Mouse (Mus musculus) monocyte, adult 2 months (primary cell): ENCODE measurements around the gene Flvcr2.
"Not testable (repeated sequence)": the region's sequence is repeated elsewhere in the genome, so short reads cannot be mapped to it uniquely, and the experiment has no call there.

Source experiments
- DNase-seq, 2 experiments: peaks; one replicate each; pipeline ENCODE4 v3.0.0; 2022; ENCODE audit warnings: low spot score in 2 of 2, low read depth in 1 of 2

Gene Flvcr2

DNA sequence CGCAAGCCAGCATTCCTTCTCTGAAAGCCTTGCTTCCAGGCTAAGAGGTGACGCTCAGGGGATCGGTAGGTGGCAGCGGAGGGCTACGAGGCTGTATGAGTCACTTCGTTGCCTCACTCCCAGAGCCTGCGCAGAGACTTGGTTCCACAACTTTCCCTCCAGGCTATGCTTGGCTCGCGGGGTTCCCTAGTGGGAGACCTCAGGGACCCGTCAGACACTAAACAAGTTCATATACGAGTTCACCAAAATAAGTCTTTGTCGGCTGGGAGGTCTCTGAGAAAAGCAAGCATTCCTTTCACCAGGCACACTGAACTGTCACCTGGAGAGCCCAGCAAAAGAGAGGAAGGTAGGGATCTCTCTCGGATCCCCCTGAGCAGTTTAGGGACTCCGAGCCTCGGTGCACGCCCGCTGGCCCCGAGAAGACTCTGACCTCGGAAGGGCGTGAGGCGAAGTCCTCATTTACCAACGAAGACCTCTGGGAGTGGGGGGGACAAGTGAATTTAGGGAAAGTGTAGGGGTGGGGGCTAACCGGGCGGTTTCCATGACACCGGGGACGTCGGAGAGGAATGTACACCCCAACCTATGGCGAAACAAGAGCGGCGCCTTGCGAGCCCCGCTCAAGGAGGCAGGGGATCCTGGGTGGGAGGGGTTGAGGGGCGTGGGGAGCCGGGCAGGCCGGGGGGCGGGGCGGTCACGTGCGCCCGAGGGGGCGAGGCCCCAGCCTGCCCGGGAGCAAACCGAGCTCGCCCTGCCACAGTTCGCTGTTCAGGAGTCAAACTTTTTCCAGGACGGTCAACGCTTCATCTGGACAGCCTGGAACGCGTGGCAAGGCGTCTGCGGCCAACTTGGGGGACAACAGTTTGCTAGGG, at the start of gene Flvcr2:
Flvcr2 (plus strand) TSS at position 713 of the 869 bp plus-strand sequence.
- peak; percentile 22 to 27 for DNase-seq

DNA sequence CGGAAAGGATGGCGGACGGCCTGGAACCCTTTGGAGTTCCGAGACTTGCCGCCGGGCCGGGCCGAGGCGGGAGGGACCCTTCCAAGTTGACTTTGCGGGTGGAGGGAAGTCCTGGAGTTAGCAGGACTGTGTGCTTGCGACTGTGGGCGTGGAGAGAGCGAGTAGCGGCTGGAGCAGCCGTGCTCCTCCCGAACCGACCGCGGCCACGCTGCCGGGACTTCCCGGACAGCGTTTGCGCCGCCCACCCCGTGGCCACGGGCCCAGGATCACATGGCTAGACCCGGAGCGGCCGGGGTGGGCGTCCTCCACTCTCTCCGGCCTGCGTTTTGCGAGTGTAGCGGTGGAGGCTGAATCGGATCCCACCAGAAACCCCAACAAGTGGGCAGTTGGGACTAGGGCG, 48.2 kb upstream of the Flvcr2 start:
- not testable (repeated sequence) for DNase-seq

DNA sequence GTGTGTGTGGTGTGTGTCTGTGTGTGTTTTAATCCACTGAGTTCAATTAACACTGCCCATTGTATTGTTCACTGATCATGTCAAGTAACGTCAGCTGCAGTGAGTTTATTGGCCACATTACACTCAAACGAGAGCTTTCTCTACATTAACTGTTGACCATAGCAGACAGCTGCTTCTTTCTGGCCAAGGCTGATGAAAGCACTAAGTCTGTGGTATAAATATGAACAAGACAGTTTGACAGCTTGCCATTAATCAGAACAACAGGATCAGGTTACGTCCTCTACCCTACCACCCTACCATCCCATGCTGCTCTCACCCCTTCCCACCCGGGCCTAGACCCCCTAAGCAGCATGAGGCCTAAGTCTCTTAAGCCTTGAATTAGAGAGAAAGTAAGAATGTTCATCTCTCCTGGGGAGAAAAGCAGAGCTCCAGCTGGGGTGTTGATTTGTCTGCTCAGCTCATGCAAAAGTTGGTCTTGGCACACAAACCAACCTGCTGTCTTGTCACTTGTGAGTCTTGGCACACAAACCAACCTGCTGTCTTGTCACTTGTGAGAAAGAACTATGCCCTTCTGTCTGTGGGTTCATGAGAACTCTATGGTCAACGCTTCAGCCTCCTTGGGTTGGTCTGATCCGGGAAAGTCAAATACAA, 46.0 kb upstream of the Flvcr2 start:
- DNase-seq: no peak

DNA sequence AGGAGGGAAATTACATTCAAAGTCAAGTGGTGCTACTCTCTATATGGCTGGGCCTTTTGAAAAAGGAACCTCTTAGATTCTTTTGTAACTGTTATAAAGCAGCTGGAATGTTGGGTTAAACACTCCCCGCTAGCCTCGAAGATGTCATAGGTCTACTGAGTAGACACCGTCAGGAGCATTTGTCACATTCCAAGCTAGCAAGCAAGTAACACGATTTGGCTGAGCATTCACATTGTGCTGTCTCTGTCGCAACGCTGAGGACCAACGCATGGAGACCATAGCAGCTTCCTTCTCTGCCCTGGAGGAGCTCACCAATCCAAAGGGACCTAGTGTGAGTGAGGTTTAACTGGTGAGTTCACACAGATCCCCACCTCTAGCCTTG, 45.5 kb upstream of the Flvcr2 start:
- DNase-seq: no peak

DNA sequence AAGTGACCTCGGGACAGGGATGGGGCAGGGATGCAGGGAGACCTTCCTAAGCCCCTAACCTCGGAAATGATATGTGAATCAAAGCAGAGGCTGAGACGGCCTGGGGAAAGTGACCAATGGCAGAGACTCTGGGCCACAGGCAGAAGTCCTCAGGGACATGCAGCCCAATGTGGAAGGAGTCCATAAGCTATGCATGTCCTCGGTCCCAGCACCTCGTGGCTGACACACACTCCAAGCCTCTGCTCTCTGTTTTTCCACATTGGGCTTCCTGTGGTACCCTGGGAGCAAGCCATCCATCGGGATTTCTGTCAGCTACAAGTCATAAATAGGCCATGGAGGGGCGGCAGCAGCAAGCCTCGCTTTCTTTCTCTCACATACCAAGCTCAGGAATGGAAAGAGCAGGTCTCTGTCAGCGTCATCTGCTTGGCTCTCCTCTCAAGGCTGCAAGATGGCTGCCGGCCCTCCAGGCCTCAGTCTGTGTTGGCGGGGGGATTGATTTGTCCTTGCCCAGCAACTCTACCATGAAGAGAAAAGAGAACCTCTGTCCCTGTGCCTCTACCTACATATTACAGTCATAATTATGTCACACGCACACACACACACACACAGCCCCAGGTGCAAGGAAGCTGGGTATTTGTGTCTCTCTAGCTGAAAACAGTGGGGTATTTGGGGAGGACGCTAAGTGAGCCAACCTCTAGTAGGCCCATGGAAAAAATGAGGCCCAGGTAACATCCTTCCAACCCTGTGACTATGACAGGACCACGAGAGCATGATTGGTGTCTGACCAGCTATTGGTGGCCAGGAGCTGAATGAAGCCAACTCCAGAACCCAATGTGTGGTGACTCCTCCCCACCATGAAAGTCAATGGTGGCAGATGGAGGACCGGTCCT, 43.9 kb upstream of the Flvcr2 start:
- DNase-seq: no peak

DNA sequence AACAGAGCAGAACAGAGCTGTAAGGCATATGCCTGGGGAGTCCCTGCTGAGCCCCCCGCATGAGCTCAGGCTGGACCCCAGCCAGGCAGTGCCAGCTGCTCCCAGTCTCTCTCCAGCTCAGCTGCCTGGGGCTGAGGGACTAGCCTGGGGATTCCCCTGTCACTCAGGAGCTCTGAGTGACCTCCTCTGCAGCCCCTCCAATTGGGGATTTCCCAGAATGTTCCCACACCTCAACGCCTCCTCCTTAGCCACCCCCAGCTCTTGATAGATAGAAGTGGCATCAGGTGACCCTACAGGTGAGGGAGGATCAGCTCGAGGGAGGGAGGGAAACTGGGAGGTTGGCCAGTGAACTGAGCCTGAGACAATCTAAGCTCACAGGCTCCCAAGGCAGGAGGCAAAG, 42.8 kb upstream of the Flvcr2 start:
- no peak for DNase-seq

DNA sequence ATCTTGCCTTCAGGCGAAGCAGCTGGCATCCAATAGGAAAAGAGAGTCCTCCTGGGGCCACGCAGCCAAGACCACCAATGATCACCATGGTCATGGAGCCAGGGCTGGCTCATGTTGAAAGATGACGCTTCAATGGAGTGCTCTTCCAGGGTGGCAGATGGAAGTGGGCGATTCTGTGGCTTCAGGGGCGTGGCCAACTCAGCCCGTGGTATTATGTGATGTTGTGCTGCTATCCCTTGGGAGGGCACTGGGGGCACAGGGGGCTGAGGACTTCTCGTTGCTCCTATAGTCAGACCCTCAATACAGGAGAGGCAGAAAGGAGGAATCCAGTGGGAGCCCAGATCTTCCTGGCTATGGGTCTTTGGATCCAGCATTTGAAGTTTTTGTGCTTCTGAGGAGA, 41.8 kb upstream of the Flvcr2 start:
- DNase-seq: no peak

DNA sequence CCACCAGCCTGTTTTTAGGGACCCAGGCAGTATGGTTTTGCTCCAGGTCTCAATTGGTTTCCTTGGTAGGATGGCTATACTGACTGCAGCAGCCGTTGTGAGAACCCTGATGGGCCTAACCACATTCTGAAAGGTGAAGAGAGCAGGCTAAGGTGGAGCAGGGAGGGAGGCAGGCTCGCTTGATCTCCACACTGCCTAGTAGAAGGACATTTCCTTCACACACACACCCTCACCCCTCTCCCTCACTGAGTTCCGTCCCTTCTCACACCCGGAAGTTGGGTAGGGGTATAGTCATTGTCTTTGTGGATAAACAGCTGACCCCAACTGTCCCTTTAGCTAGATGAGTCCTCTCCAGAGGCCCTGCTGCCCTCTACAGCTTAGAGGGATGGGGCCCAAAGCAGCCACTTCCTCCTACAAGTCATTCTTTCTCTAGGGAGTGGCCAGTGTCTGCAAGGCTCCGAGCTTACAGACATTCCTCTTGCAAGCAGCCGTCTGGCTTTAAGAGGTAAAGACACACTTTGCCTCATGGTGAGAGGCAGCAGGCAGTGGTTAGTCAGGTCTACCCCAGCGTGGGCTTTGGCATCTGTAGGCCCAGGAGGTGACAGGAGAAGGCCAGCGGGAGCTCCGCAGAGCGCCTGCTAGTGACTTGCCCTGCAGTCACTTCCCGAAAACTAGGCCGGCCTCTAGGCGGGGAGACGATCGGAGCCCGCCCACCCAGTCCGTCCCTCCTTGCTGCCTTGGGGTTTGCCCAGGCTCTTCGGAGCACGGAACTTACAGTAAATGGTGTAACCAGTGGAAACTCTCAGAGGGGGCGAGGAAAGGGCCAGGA, 41.1 kb upstream of the Flvcr2 start:
- DNase-seq: peak; percentile 87 to 93

DNA sequence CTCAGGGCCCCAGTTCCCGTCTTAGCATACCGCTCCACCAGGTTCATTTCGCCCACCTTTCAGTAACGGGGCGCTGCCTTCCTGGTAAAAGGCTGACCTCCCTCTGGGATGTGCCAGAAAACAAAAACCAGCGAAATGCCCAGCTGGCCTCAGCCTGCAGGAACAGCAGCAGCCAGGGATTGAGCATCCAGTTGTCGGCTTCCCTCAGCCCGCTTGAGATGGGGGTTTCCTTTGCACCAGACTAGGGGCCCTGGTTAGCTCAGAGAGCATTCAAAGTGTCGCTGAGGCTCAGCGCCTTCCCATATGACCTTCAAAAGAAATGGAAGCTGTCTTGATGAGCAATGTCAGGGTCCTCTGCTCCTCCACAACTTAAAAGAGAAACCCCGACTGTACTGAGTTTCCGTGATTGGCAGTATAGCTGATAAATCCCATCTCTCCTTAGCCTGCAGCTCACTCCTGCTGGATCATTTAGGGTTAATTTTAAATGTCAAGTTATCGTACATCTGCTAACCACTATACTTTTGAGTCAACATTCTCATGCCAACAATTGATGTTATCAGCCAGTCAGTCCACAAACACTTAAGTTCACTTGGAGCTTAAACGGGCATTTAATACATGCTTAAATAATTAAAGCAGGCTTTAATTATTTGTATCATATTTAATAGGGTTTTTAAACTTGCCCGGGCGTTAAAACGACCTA, 40.4 kb upstream of the Flvcr2 start:
- no peak for DNase-seq

DNA sequence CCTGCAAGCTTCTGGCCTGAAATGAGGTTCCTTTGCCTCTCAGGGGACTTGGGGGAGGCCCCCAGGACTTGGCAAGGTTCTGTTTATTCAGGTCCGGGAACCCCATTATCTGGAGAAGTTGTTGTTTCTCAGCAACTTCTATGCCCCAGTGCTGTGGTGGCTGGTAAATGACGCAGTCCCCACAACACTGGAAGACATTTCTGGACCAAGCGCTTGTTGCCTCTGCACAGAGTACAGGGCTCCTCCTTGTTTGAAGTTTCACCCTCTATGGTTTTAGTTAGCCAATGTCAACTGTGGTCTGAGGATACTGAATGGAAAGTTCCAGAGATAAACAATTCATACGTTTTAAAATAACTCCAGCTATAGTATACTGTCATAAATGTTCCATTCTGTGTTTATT, 39.4 kb upstream of the Flvcr2 start:
- DNase-seq: no peak

DNA sequence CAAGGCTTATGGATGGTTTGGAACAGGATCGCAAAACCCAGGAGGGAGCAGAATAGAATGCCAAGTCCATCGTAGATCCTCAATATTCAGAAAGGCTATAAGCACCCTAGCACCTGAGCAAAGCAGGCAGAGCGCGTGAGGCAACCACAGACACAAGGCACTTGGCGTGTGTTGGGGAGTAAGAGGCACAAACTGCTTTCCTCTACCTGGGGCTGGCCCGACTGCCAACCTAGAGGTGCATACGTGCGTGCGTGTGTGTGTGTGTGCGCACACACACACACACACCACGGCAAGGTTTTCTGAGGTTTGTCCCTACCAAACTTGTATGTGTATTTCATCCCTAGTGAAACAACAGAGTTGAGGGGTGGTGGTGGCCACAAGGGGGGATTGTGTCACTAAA, 38.9 kb upstream of the Flvcr2 start:
- no peak for DNase-seq

DNA sequence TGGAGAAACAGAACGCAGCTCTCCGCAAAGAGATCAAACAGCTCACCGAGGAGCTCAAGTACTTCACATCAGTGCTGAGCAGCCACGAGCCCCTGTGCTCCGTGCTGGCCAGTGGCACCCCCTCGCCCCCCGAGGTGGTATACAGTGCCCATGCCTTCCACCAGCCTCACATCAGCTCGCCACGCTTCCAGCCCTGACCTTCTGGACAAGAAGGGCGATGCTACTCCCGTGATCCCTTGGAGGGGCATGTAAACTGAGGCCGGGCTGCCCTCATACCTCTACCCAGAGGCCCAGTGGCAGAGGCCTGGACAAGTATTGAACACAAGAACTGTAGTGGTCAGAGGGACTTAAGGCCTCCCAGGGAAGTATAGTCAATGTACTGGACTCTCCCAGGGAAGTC, 37.8 kb upstream of the Flvcr2 start:
- DNase-seq: no peak

DNA sequence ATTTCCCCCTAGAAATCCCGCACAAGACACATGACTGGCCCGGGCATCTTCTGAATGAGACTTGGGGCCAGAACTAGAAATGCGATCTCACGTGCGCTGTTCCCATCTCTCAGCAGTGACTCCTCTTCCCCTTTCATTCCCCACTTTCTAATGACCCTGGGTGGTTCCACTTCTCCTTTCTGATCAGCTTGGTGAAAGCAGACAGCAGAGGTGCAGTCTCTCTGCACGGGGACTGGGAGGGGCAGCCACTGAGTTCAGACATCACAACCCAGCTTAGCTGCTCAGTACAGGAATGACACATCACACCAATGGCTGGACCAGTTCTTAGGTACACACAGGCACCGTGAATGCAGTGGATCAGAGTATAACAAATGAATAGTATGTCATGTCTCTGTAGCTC, 35.6 kb upstream of the Flvcr2 start:
- DNase-seq: peak; percentile 81 to 84

DNA sequence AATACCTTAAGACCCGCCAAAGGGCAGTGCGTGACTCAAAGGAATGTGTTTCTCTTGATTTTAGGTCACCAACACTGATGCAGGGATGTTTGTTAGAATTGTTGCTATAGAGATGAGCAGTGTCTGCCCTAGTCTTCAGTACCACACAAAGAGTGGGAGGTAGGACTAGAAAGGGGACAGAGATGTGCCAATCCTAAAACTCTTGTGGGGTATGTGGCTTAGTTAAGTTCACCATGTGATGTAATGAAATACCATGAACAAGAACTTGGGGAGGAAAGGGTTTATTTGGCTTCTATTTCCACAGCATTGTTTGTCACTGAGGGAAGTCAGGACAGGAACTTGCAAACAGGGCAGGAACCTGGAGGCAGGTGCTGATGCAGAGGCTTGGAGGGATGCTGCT, 33.8 kb upstream of the Flvcr2 start:
- no peak for DNase-seq

DNA sequence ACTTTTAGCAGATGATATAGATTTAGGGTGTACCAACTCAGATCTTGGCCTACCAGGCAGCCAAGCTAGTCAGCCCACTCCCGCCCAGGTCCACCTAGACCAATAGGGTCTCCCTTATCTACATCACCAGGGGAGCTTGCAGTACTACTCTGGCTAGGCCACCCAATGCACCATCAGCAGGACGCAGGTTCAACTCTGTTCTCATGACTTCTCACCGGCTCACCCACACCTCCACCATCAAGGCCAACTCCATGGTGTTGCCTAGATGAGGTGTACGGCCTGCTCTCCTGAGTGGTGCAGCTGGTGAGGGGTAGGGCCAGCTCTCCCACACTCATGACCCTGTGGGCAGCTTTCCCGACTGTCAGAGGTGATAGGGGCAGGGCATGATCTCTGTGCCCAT, 32.2 kb upstream of the Flvcr2 start:
- no peak for DNase-seq

DNA sequence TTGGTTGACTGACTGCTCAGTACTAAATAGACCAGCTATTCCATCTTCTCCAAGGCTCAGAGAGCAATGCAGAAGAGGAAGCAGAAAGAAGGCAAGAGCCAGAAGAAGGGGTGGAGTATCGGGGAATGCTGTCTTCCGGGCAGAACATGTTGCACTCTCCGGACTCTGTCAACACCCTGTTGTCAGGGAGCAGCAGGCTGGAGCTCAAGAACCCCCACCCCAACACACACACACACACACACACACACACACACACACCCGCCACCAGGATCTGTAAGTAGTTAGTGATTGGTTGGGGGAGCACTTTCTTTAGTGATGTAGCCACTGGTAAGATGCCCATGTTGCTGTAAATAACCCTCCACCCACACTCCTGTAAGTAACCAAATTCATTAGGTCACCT, 21.0 kb upstream of the Flvcr2 start:
- DNase-seq: no peak

DNA sequence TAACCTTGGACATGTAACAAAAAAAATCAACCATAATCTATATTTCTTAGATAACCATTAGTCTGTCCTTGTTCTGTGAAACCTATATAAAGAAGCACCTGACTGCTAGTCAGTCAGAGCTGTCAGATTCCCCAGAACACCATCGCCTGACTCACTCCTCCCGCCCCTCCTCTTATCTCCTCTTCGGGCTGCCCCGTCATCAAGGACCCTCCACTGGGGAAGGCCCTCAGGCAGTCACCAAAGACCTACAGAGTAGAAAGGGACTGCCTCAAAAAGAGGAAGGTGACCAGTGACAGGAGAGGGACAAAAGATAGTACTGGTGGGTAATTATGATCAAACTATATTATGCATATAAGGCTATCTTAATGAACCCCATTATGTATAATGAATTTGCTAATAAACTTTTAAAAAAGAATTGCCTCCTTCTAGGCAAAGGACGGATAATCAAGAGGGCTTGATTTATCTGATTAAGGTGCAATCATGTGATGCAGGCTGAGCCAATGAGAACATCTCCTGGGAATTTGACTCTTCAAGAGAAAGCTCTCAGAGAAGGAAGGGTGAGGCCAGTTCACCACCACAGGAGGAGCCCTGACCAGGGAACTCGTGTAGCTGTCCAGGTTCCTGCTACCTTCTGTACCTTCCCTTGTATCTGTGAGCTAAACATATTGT, 19.5 kb upstream of the Flvcr2 start:
- no peak for DNase-seq

DNA sequence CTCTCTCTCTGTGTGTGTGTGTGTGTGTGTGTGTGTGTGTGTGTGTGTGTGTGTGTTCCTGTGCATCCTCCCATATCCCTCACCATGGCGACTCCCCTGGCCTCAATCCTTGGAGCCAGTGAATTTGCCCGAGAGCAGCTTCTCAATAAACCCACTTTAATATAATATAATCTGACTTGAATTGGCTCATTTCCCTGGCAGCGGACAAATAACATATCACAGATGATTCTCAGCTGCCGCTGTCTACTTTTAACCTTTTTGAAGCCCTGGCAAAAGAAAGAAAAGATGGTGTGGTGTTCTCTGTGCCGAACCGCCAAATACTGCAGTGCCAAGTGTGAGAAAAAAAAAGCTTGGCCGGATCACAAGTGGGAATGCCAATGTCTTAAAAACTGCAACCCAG, 18.2 kb upstream of the Flvcr2 start:
- no peak for DNase-seq

DNA sequence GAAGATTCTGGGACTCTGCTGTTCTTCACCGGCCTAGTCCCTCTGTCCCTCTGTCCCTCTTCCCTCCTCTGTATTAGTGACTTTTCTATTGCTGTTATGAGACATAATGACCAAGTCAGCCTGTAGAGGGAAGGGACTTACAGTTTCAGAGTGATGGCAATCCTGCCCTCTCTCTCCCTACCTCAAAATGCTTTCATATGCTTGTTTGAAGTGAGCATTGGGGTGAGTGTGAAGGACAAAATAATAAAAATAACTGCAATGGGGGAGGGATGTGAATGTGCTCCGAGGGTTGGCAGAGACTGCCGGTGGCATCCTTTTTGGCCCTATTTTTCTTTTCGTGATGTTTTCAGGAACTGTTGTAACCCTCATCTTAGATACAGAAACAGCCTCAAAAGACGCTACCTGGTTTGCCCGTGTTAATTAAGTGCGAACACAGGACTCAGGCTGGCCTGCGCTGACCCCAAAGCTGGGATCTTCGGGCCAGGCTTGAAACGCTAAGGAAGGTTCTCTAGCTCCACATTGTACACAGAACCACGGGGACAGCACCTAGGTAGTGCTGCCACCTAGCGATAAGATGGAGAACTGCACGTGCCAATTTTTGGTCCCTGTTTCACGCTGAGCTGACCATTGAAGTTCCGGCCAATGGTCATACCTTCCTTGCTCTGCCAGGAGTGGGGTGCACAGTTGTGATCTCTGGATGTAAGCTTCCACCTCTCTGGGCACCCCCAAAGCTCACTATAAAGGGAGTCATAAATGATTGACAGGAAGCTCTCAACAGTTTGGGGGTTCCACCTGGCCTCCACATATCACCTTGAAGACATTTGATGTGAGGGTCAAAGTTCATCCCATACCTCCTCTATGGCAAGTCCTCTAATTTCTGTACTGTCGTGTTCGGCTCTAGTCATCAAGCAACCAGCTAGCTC, 17.1 kb upstream of the Flvcr2 start:
- DNase-seq: peak in 1 of 2 experiments; percentile 58
